Mouse (Mus musculus): ENCODE measurements around the gene Ash1l.

The Ash1l gene

GRCm38 (mm10) chr3:89092509-89093090 is 142.2 kb downstream of the Ash1l start:
- no peak for DNase-seq

- DNase-seq, result peak; percentile 84 to 90
Measured at GRCm38 (mm10) chr3:89093175-89093574, 142.8 kb downstream of the Ash1l start, which contains the start of gene Rusc1. Gene Rusc1 (minus strand): TSS chr3:89093311.

DNA sequence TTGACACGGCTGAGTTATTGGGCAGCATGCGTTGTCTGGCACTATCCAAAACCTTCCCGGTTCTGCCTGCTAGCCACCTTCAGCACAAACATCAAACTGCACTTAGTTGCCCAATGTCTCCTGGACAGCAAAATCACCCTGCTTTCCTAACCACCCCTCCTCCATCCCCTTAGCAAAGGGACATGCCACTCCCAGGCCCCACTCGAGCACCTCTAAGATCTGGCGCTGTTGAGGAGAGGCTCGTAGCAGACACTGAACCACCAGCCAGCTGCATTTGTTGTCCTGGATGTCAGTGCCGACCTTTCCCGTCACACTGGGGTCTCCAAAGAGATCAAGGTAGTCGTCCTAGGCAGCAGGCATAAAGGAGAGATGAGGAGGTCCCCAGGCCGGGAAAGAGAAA is 143.6 kb downstream of the Ash1l start:
- no peak for DNase-seq

GRCm38 (mm10) chr3:89100811-89101210 is 150.4 kb downstream of the Ash1l start, which contains the start of gene Gm43738:
Gene Gm43738 (minus strand): TSS chr3:89101099.
- DNase-seq, result peak in 1 of 2 experiments; percentile 54

GRCm38 (mm10) chr3:89101459-89101811 is 151.0 kb downstream of the Ash1l start:
- no peak for DNase-seq

DNA sequence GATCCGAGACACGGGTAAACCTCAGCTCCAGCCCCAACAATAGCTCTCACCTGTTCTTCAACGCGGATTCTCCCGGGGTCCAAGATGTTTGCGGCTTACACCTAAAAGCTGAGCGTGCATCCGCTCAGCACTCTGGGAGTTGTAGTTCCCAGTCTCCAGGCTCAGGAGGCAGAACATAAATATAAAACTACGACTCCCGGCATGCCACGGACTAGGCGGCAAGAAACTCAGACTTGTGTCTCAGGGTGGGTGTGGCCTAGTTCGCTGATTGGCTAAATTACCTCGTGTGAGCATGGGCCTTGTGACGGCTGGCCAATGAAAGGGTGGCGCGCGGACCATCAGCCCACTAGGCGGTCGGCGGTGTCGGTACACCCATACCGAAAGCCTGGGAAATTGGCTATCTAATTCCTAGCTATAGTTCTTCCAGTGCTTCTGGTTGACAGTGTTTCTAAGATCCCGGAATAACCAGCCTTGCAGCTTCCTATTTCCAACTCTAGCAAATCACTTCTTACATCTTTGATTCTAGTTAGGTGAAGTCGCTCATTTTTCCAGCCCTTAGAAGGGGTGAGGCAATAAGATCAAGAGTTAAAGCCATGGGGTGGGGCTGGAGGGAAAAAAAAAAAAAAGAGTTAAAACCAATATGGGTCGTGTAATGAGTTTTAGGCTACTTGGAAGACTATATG is 151.5 kb downstream of the Ash1l start, which contains the start of gene Fdps:
TSS of gene Fdps (minus strand) at position 148 of the 683 bp plus-strand sequence.
- peak; percentile 99 for DNase-seq

DNA sequence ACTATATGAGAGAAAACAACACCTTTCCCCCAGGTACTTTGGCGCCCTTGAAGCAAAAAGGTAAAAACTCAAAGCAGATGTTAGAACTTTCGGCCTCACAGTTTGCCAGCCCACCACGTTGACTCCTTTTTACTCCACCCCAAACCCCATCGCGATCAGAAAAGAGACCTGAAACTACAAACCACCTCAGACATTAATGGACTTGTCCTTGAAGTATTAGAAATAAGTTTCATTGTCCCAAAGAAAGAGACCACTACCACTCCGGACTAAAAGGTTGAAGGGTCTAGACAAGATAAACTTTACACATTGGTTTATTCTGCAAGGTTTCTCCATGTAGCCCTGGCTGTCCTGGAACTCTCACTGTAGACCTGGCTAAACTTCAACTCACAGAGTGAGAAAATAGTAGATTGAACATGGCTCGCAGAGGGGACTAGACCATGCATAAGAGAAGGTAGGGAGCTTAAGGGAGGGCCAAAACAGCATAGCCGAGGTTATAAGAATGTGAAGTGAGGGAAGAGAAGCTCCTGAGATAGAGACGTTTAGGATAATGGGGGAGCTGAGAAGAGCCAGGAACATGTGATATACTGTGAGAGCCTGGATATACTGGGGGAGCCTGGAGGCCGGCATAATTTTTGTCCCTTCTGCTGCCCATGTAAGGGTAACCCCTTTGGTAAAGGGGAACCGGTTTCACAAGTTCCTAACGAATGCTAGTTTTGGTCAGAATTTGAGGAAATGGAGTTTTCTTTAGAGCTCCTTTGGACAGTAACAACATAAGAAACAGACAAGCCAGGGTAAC is 152.3 kb downstream of the Ash1l start:
- DNase-seq, result no peak

DNA sequence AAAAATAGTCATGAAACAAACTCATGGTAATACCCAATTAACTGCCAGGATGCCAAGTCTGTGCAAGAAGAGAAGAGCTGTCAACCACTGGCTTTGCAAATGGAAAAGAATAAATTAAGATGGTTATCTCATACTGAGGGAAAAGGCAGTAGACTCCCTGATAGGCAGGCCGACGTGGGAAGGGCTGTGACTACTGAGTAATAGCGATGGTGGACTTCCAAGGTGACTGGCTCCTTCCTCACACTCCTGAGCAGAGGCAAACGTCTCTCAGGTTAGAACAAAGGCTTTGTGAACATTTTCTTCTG is 152.8 kb downstream of the Ash1l start:
- DNase-seq, result no peak

GRCm38 (mm10) chr3:89106881-89107280 is 156.5 kb downstream of the Ash1l start:
- DNase-seq, result no peak

DNA sequence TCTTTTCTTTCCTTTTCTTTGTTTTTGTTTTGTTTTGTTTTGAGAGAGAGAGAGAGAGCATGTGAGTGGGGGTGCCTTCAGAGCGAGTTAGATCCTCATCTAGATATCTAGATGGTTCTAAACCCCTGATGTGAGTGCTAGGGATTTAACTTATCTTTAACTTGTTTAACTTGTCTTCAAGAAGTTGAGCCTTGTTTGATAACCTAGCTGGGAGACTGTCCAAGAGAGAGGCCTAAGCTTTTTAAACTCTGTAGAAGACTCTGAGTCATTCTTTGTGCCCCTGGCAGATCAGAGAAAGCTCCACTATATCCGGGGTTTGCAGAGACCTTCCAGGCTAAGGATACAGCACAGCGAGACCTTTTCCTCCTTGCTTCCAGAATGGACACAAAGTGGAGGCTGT is 157.1 kb downstream of the Ash1l start:
- no peak for DNase-seq

DNA sequence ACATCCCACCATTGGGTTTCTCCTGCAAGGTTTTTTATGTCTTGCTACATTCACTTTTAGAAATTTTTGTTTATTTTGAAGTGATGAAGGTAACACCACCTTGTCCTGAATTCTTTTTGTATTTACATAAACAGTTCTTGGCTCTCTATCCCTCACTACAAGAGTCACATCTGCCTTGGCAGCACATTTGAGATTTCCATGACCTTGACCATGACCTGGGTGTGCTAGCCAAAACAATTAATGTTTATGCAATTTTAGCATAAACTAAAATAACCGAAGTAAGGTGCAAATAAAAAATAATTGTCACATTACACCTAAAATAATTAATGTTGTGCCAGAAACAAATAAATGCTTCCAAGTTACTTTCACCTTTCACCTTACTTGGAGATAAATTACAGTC is 157.7 kb downstream of the Ash1l start:
- DNase-seq, result no peak

- DNase-seq, result peak; percentile 38 to 61
Measured at GRCm38 (mm10) chr3:89113058-89113457, 162.6 kb downstream of the Ash1l start.

DNA sequence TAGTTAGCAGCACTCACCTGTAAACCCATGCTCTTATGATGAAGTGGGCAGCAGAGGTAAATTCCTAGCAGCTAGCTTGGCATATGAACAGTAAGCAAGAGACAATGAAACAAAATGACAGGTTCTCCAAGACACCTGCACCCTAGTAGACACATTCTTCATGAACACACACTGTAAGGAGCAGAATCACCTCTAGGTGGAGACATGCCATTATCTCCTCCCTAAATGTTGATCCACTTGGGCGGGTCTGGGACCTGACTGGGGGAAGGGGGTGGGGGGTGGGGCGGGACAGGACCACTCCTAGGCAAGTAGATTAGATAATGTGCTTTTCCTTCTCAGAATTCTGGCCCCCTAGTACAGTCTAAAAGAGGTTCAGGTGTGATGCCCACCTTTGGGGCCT is 165.1 kb downstream of the Ash1l start:
- DNase-seq, result peak in 1 of 2 experiments; percentile 60

DNA sequence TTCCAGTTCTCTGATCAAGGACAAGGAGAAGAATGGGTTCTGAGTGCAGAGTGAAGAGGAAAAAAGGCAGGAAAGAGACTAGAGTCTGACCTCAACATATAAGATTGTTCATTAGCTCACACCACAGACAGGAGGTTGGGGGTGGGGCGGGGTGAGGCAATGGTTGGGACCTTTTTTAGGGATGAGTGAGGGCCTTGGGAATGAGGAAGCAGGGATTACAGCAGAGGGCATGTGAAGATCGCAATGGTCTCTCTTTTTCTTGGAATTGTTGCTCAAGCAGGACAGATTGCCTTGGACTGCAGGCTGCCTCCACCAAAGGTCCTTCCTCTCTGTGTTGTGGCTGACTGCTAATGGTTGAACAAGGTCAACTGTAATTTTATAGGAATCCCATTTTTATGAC is 172.9 kb downstream of the Ash1l start:
- no peak for DNase-seq

- peak in 1 of 2 experiments; percentile 62 for DNase-seq
Measured at GRCm38 (mm10) chr3:89124241-89124640, 173.8 kb downstream of the Ash1l start.

GRCm38 (mm10) chr3:89125981-89126380 is 175.6 kb downstream of the Ash1l start:
- no peak for DNase-seq

Measured in kidney, postnatal 25 days (tissue).